Mouse (Mus musculus): Measurements from ENCODE around the gene Atp2b4. TPM values are rescaled to one million over a fixed set of nuclear protein-coding genes. Genes with fewer than 3 reads are reported as not detected.

Atp2b4 gene
- polyA plus RNA-seq, 1 experiment from 2014 or later, result 0.43 TPM

- Histone ChIP-seq H3K79me2 (ENCODE audit: inconsistent target) (no peaks in the 10 kb centered on the region), H3K4me3 (ENCODE audit: inconsistent target) (no peak overlapping the region), H3K36me3 (ENCODE audit: inconsistent target) (no peaks in the 10 kb centered on the region), H3K27ac (no peak overlapping the region)
- WGBS (ENCODE audit: missing documents), result 89% methylated on average over 9 of the region's 9 CpGs
These were observed 55.8 kb downstream of the Atp2b4 start for GRCm38 (mm10) chr1:133745078-133745495.

- no peaks in the 10 kb centered on the region for H3K36me3 ChIP-seq (ENCODE audit: inconsistent target)
These were observed 56.2 kb downstream of the Atp2b4 start for GRCm38 (mm10) chr1:133744609-133745008.

GRCm38 (mm10) chr1:133742517-133742916, 58.3 kb downstream of the Atp2b4 start:
- WGBS (ENCODE audit: missing documents), result 97% methylated on average over 8 of the region's 8 CpGs

More at GRCm38 (mm10) chr1:133744609-133745008, 56.2 kb downstream of the Atp2b4 start:
- 94% methylated on average over 4 of the region's 4 CpGs for WGBS (ENCODE audit: missing documents)
- Histone ChIP-seq H3K27ac (no peak overlapping the region), H3K79me2 (ENCODE audit: inconsistent target) (no peaks in the 10 kb centered on the region), H3K4me3 (ENCODE audit: inconsistent target) (no peak overlapping the region)

GRCm38 (mm10) chr1:133741881-133742434, 58.9 kb downstream of the Atp2b4 start:
- Histone ChIP-seq H3K79me2 (ENCODE audit: inconsistent target) (no peaks in the 10 kb centered on the region), H3K36me3 (ENCODE audit: inconsistent target) (no peaks in the 10 kb centered on the region), H3K4me3 (ENCODE audit: inconsistent target) (no peak overlapping the region), H3K27ac (no peak overlapping the region)
- 94% methylated on average over 11 of the region's 11 CpGs for WGBS (ENCODE audit: missing documents)

More at GRCm38 (mm10) chr1:133742517-133742916, 58.3 kb downstream of the Atp2b4 start:
- Histone ChIP-seq H3K79me2 (ENCODE audit: inconsistent target) (no peaks in the 10 kb centered on the region), H3K27ac (no peak overlapping the region), H3K4me3 (ENCODE audit: inconsistent target) (no peak overlapping the region), H3K36me3 (ENCODE audit: inconsistent target) (no peaks in the 10 kb centered on the region)

- H3K79me2 ChIP-seq (ENCODE audit: inconsistent target), result no peaks in the 10 kb centered on the region
- WGBS (ENCODE audit: missing documents), result 97% methylated on average over 6 of the region's 6 CpGs
- no peak overlapping the region for H3K4me3 ChIP-seq (ENCODE audit: inconsistent target)
- no peaks in the 10 kb centered on the region for H3K36me3 ChIP-seq (ENCODE audit: inconsistent target)
- no peak overlapping the region for H3K27ac ChIP-seq
These were observed 59.7 kb downstream of the Atp2b4 start for GRCm38 (mm10) chr1:133741171-133741570.

GRCm38 (mm10) chr1:133736664-133737063, 64.2 kb downstream of the Atp2b4 start:
- H3K36me3 ChIP-seq (ENCODE audit: inconsistent target), result no peaks in the 10 kb centered on the region
- WGBS (ENCODE audit: missing documents), result 93% methylated on average over 7 of the region's 7 CpGs

GRCm38 (mm10) chr1:133735995-133736652, 64.7 kb downstream of the Atp2b4 start:
- WGBS (ENCODE audit: missing documents), result 82% methylated on average over 17 of the region's 17 CpGs
- H3K36me3 ChIP-seq (ENCODE audit: inconsistent target), result no peaks in the 10 kb centered on the region
- no peak overlapping the region for H3K27ac ChIP-seq
- H3K79me2 ChIP-seq (ENCODE audit: inconsistent target), result no peaks in the 10 kb centered on the region
- no peak overlapping the region for H3K4me3 ChIP-seq (ENCODE audit: inconsistent target)

More at GRCm38 (mm10) chr1:133736664-133737063, 64.2 kb downstream of the Atp2b4 start:
- H3K4me3 ChIP-seq (ENCODE audit: inconsistent target), result no peak overlapping the region
- no peaks in the 10 kb centered on the region for H3K79me2 ChIP-seq (ENCODE audit: inconsistent target)
- H3K27ac ChIP-seq, result no peak overlapping the region

- no peak overlapping the region for H3K27ac ChIP-seq
- no peaks in the 10 kb centered on the region for H3K36me3 ChIP-seq (ENCODE audit: inconsistent target)
- no peaks in the 10 kb centered on the region for H3K79me2 ChIP-seq (ENCODE audit: inconsistent target)
- H3K4me3 ChIP-seq (ENCODE audit: inconsistent target), result no peak overlapping the region
- WGBS (ENCODE audit: missing documents), result 96% methylated on average over 11 of the region's 11 CpGs
These were observed 68.0 kb downstream of the Atp2b4 start for GRCm38 (mm10) chr1:133732814-133733213.

GRCm38 (mm10) chr1:133728339-133728738, 72.5 kb downstream of the Atp2b4 start:
- no peak overlapping the region for H3K27ac ChIP-seq
- no peaks in the 10 kb centered on the region for H3K79me2 ChIP-seq (ENCODE audit: inconsistent target)
- no peak overlapping the region for H3K4me3 ChIP-seq (ENCODE audit: inconsistent target)
- 96% methylated on average over 3 of the region's 7 CpGs for WGBS (ENCODE audit: missing documents)
- H3K36me3 ChIP-seq (ENCODE audit: inconsistent target), result no peaks in the 10 kb centered on the region

GRCm38 (mm10) chr1:133720342-133720741, 80.5 kb downstream of the Atp2b4 start:
- no peak overlapping the region for H3K4me3 ChIP-seq (ENCODE audit: inconsistent target)
- no peak overlapping the region for H3K27ac ChIP-seq
- no peaks in the 10 kb centered on the region for H3K79me2 ChIP-seq (ENCODE audit: inconsistent target)
- H3K36me3 ChIP-seq (ENCODE audit: inconsistent target), result no peaks in the 10 kb centered on the region
- WGBS (ENCODE audit: missing documents), result 97% methylated on average over 7 of the region's 7 CpGs

- H3K79me2 ChIP-seq (ENCODE audit: inconsistent target), result no peaks in the 10 kb centered on the region
- H3K4me3 ChIP-seq (ENCODE audit: inconsistent target), result no peak overlapping the region
- no peak overlapping the region for H3K27ac ChIP-seq
- H3K36me3 ChIP-seq (ENCODE audit: inconsistent target), result no peaks in the 10 kb centered on the region
- WGBS (ENCODE audit: missing documents), result 91% methylated on average over 8 of the region's 8 CpGs
These were observed 82.1 kb downstream of the Atp2b4 start for GRCm38 (mm10) chr1:133718786-133719185.

GRCm38 (mm10) chr1:133718296-133718695, 82.5 kb downstream of the Atp2b4 start:
- Histone ChIP-seq H3K79me2 (ENCODE audit: inconsistent target) (no peaks in the 10 kb centered on the region), H3K36me3 (ENCODE audit: inconsistent target) (no peaks in the 10 kb centered on the region), H3K27ac (no peak overlapping the region), H3K4me3 (ENCODE audit: inconsistent target) (no peak overlapping the region)
- WGBS (ENCODE audit: missing documents), result 86% methylated on average over 3 of the region's 3 CpGs

- WGBS (ENCODE audit: missing documents), result 40% methylated on average over 7 of the region's 7 CpGs
- Histone ChIP-seq H3K79me2 (ENCODE audit: inconsistent target) (no peaks in the 10 kb centered on the region), H3K36me3 (ENCODE audit: inconsistent target) (no peaks in the 10 kb centered on the region), H3K4me3 (ENCODE audit: inconsistent target) (no peak overlapping the region), H3K27ac (no peak overlapping the region)
These were observed 84.4 kb downstream of the Atp2b4 start for GRCm38 (mm10) chr1:133716464-133716863.

GRCm38 (mm10) chr1:133715191-133715590, 85.7 kb downstream of the Atp2b4 start:
- Histone ChIP-seq H3K4me3 (ENCODE audit: inconsistent target) (no peak overlapping the region), H3K36me3 (ENCODE audit: inconsistent target) (no peaks in the 10 kb centered on the region), H3K79me2 (ENCODE audit: inconsistent target) (no peaks in the 10 kb centered on the region), H3K27ac (no peak overlapping the region)
- 100% methylated on average over 1 of the region's 1 CpGs for WGBS (ENCODE audit: missing documents)

GRCm38 (mm10) chr1:133713009-133713370, 87.9 kb downstream of the Atp2b4 start:
- no peaks in the 10 kb centered on the region for H3K36me3 ChIP-seq (ENCODE audit: inconsistent target)
- WGBS (ENCODE audit: missing documents), result 62% methylated on average over 2 of the region's 2 CpGs
- H3K27ac ChIP-seq, result no peak overlapping the region
- H3K79me2 ChIP-seq (ENCODE audit: inconsistent target), result no peaks in the 10 kb centered on the region
- H3K4me3 ChIP-seq (ENCODE audit: inconsistent target), result no peak overlapping the region
